Mouse (Mus musculus) megakaryocyte-erythroid progenitor cell, adult 5-6 weeks (primary cell): ENCODE data around the gene Rev3l. TPM values are rescaled to one million over a fixed set of nuclear protein-coding genes. Genes with fewer than 3 reads are reported as not detected.

Experiments used
- ATAC-seq: replicated peaks from 2 replicates; pipeline ENCODE4 v1.8.0; 2016; ENCODE audit warnings: mild to moderate bottlenecking, inconsistent platforms; ENCODE audit not compliant: severe bottlenecking, poor library complexity, low FRiP score, low TSS enrichment
- total RNA-seq, 2 experiments: library from RNA; stranded (forward) in 1 of 2; stranded (reverse) in 1 of 2; fragments of 200-1000, 215-1000 nt in 1 of 2; fragments of >200 nt in 1 of 2; fragmentation: Nextera tagmentation in 1 of 2; gene quantifications; 2 replicates each; pipeline ENCODE4 v1.2.3; 2014 to 2017

The Rev3l gene
- 34.7 and 37.4 TPM in 2 replicates for total RNA-seq (2014; fragmentation: Nextera tagmentation)
- total RNA-seq (2017) = 21.9 and 25.6 TPM in 2 replicates

GRCm38 (mm10) chr10:39731736-39732265 lies at the start of gene Rev3l:
Rev3l (plus strand) TSS chr10:39732118.
- peak; percentile 51 for ATAC-seq

DNA sequence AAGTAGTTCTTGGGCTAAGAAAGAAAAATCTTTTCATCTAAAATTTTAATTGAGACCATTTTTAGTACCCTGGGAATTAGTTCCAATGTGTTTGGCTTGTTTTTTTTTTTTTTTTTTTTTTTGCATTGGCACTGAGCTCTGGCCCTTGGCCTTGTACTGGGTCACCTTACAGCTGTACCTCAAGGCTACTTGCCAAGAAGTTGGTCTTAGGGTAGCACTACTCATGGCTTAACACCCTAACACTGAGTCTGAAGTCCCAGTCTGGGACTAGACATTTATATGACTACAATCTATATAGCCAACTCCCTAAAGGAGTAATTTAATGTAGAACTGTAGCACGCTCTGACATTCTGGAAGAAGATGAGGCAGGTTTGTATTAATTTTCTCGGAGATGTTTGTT lies 49.4 kb upstream of the Rev3l start:
- no peak for ATAC-seq

GRCm38 (mm10) chr10:39683481-39683880 lies 48.4 kb upstream of the Rev3l start:
- ATAC-seq = no peak

- ATAC-seq = 0 out of 2 replicates have a peak, but pooled peaks have one; percentile 48
These were observed 45.1 kb upstream of the Rev3l start for GRCm38 (mm10) chr10:39686811-39687210.

GRCm38 (mm10) chr10:39687851-39688250 lies 44.1 kb upstream of the Rev3l start:
- ATAC-seq = no peak

DNA sequence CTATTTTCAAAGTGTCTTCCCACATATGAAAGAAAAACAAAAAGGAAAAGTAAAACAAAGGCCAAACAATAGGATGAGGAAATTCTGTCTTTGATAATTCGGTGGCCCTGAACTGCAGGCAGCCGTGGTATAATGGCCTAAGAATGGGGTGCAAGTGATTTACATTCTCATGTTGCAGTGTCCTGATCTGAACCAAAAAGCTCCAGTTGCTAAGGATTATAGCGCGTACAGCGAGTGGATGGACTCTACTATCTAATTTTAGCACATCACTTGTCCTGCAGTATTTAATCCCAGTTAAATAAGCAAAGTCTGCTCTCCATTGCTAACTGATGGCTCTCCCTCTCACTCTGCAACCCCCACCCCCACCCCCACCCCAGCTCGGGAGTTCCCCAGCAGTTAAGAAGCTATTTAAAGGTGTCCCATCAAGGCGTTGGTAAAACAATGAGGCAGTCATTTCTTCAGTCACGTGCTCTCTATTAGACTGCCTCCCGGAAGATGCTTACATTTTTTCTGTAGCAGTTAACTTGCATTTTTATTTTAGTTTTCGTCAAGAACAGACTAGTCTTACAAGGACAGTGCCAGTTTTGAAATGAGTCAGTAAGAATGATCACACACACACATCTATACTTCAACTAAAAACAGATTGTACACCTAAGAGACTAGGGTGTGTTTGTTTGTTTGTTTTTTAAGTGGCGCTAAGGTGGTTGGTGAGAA lies 40.4 kb upstream of the Rev3l start:
- ATAC-seq = no peak

DNA sequence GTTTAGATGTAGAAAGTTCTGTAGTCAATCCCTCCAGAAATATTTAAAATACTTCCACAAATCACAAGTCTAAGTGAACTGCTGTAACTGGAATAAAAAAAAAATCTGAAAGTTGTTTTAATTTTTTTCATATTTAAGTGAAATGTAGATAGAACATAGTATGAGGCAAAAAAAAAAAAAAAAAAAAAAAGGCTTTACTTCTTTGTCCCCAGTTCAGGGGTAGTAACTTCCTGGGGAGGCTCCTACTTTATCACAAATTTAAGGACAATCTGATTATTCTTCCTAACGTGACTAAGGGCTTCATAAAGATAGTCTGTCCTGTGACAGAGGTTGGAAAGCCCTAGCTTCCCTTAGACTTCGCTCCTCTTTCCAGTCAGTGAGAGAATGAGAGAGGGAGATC lies 39.8 kb upstream of the Rev3l start:
- no peak for ATAC-seq

GRCm38 (mm10) chr10:39707717-39708510 lies 24.0 kb upstream of the Rev3l start:
- no peak for ATAC-seq

DNA sequence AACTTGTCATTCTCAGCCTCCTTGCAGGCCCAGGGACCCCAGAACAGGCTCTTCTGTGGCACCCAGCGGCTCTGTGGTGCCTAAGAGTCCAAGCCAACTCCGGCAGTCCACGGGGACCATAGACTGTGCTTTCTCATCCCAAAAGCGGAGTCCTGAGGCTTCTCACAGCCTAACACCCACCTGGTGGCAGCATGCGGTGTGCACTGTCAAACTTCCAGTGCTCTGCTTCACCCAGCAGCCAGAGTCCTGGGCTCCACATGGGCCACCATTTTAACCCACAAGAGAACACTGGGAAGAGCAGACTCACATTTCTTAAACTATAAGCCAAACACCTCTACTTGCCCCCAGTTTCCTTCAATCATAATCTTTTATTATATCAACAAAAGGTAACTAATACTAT lies 15.0 kb upstream of the Rev3l start:
- ATAC-seq = no peak

GRCm38 (mm10) chr10:39730976-39731735 lies 762 bp upstream of the Rev3l start:
- peak; percentile 76 for ATAC-seq

DNA sequence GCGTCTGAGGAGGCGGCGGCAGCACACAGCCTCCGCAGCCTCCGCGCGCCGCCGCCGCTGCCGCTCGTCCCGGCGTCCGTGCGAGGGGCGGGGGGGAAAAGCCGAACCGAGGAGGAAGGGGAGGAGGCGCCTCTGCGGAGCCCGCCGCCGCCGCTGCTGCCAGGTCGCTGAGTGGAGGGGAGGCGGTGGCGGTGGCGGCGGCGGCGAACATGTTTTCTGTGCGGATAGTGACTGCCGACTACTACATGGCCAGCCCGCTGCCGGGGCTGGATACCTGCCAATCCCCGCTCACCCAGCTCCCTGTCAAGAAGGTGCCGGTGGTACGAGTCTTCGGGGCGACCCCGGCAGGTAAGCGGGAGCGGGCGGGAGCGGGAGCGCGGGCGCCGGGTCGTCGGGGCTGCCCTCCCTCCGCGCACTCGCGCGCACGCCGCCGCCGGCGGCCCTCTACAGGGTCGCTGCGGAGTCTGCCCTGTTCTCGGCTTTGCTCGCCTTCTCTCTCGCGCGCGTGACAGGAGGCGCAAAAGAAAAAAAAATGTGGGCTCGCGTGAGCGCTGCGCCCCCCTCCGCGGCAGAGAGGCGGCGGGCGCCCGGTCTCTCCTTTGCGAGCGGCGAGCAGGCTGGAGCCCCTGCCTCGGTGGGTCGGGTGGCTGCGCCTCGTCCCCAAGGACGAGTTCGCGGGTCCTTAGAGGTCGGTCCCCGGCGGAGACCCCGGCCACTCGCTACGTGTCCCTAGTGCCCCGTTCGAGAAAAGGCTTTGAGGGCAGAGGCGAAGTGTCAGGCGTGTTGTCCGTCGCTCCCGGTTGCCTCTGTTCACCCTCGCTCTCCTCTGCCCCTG lies 565 bp downstream of the Rev3l start:
- peak; percentile 64 for ATAC-seq

GRCm38 (mm10) chr10:39733101-39733399 lies 1.1 kb downstream of the Rev3l start:
- ATAC-seq = no peak

- ATAC-seq = no peak
These were observed 1.6 kb downstream of the Rev3l start for GRCm38 (mm10) chr10:39733421-39733930.

- ATAC-seq = no peak
These were observed 4.3 kb downstream of the Rev3l start for GRCm38 (mm10) chr10:39736187-39736586.

DNA sequence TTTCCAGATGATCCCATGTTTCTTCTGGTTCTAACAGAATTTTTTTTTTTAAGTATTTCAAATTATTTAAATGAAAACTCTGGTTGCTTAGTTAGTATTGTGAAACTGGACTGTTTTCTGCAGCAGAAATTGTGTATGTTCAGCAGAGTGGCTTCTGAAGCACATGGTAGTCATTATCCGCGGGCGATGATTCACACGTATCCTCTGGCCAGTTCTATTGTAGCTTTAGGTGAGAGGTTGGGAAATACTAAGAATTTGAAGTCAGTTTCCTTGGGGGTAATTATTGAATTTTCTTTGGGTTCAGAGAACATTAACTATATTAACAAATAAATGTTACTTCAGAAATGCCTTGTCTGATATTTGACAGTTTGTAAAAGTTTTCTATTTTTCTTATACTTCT lies 10.1 kb downstream of the Rev3l start:
- ATAC-seq = no peak

DNA sequence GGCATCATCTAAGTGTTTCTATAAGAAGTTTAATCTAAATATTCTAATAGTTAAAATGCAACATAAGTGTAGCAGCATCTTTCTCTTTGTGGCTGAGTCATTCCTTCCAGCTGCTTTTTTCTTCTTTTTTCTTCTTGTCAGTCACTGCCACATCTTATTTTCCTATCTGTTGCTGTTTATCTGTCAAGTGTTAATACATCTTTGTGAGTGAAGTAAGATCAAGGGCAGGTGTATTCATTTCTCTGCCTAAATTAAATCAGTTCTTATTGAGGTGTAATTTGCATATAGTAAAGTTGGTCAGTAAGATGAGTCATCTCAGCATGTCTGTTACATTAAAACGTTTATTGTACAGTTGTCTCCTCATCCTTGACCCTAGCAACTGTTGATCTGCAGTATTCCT lies 32.8 kb downstream of the Rev3l start:
- ATAC-seq = no peak

DNA sequence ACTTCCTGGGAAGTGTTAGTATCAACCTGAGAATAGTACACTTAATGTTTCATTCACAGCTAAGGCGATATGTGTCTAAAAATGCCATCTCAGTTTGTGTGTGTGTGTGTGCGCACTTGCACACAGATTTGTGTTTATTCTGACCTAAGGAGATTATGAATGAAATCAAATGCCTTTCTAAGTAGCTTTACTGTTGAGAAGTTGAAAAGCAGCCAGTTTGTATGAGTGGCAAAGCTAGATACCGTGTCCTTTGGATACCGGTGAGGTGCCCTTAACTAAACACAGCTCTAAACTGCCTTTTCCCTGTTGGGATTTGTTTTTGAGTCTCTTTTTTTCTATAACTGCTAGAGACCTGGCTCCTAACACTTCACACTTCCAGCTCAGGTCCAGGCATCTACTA lies 34.8 kb downstream of the Rev3l start:
- ATAC-seq = peak; percentile 95

GRCm38 (mm10) chr10:39772259-39772658 lies 40.3 kb downstream of the Rev3l start:
- ATAC-seq = no peak
